Mouse (Mus musculus) kidney, embryonic 14.5 days (tissue): ENCODE results near the gene Tns1. TPM values are rescaled to one million over a fixed set of nuclear protein-coding genes. Genes with fewer than 3 reads are reported as not detected.

Experiments used
- ATAC-seq: fragments of 200-750 bp; cut with Nextera tagmentation; 2 replicates; pipeline ENCODE4 v1.8.0; 2017; ENCODE audit warnings: moderate number of reproducible peaks, mild to moderate bottlenecking, moderate TSS enrichment, moderate library complexity; ENCODE audit not compliant: low FRiP score, low TSS enrichment
- H3K27ac ChIP-seq: fragments of 300-500 bp; sonication (generic); 2 replicates; pipeline ENCODE4 v1.5.1; 2014; ENCODE audit warnings: low read depth, mild to moderate bottlenecking, low read length, moderate library complexity, mixed read lengths
- H3K27me3 ChIP-seq: fragments of 300-500 bp; sonication (generic); 2 replicates; pipeline ENCODE4 v1.6.1; 2014; ENCODE audit warnings: mild to moderate bottlenecking, low read length; ENCODE audit not compliant: control insufficient read depth, insufficient read depth
- H3K36me3 ChIP-seq: fragments of 300-500 bp; sonication (generic); 2 replicates; pipeline ENCODE4 v1.6.1; 2014; ENCODE audit warnings: low read length, mixed read lengths; ENCODE audit not compliant: control insufficient read depth, insufficient read depth
- H3K4me1 ChIP-seq: fragments of 300-500 bp; sonication (generic); 2 replicates; pipeline ENCODE4 v1.6.1; 2014; ENCODE audit warnings: low read length, mixed read lengths; ENCODE audit not compliant: control insufficient read depth, insufficient read depth
- H3K4me2 ChIP-seq: fragments of 300-500 bp; sonication (generic); replicated peaks from 2 replicates; pipeline ENCODE4 v1.6.1; 2014; ENCODE audit warnings: low read depth, mild to moderate bottlenecking, low read length
- H3K4me3 ChIP-seq: fragments of 300-500 bp; sonication (generic); 2 replicates; pipeline ENCODE4 v1.5.1; 2014; ENCODE audit warnings: mild to moderate bottlenecking, low read length
- H3K9ac ChIP-seq: fragments of 300-500 bp; sonication (generic); 2 replicates; pipeline ENCODE4 v1.6.1; 2014; ENCODE audit warnings: low read depth, mild to moderate bottlenecking, low read length, moderate library complexity
- H3K9me3 ChIP-seq: fragments of 300-500 bp; sonication (generic); 2 replicates; pipeline ENCODE4 v1.6.1; 2016; ENCODE audit warnings: low read length; ENCODE audit not compliant: control insufficient read depth
- WGBS: fragments of 180-500 bp; shearing (Covaris S2); extraction: QIAGEN DNeasy Blood & Tissue Kit; methylation state at CpG from one replicate; pipeline ENCODE4 v1.1.7; 2014; 5-methylcytosine and 5-hydroxymethylcytosine counted together
- polyA plus RNA-seq: library from polyadenylated mRNA; unstranded; fragments of >200 nt; fragmentation: Nextera tagmentation; extraction: Ambion mirVana; gene quantifications from 2 replicates; pipeline ENCODE4 v1.2.1, GENCODE M21; 2014

Tns1 gene
- polyA plus RNA-seq, 1 experiment from 2014 or later: 59.2 TPM

DNA sequence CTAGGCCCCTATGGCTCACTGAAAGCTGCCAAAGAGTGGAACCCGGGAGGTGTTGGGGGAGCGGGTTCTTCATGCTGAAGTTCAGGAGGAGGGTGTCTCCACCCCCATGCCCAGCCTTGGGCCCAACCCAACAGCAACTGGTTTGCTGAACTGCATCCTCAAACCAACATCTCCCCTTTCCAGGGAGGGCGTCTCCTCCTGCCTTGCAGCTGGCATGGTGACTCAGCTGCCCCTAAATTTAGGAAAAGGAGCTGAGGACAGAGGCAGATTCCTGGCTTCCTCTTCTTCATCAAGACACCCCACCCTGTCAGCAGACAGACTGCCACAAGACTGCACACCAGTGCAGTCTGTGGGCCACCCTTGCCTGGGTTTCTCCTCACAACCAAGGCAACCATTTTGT is 173.1 kb downstream of the Tns1 start:
- ATAC-seq: no peak
- peaks cover 26% of the 10 kb centered on the region for H3K36me3 ChIP-seq
- no peak overlapping the region for H3K27ac ChIP-seq
- no peaks in the 10 kb centered on the region for H3K27me3 ChIP-seq
- peaks cover 14% of the 10 kb centered on the region; the same call in 1 of the 2 replicates for H3K4me1 ChIP-seq
- no peak overlapping the region for H3K4me3 ChIP-seq
- 92% methylated on average over 3 of the region's 3 CpGs for WGBS
- H3K9ac ChIP-seq: no peak overlapping the region
- H3K4me2 ChIP-seq: no peak overlapping the region
- no peaks in the 10 kb centered on the region for H3K9me3 ChIP-seq

DNA sequence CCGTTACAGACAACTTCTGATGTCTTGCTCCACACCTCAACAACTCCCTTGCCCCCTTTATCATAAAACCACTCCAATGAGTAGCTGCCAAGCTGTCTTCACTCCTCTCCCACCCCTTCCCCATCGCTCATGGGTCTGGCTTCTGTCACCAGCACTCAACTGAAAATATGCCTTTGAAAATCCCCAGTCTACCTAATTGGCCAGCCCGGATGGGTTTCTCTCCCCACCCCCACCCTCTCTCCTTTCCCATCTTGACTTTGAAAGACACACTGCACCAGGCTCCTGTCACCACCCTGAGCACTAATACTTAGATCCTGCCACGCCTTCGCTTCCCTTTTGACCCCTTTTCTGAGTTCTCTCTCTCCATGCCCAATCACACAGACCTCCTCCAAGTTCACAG is 175.5 kb downstream of the Tns1 start:
- Histone ChIP-seq H3K4me2 (no peak overlapping the region), H3K4me1 (no peaks in the 10 kb centered on the region), H3K9ac (no peak overlapping the region), H3K27me3 (no peaks in the 10 kb centered on the region), H3K4me3 (no peak overlapping the region), H3K27ac (no peak overlapping the region), H3K36me3 (peaks cover 25% of the 10 kb centered on the region), H3K9me3 (no peaks in the 10 kb centered on the region)
- 67% methylated on average over 5 of the region's 5 CpGs for WGBS
- no peak for ATAC-seq

DNA sequence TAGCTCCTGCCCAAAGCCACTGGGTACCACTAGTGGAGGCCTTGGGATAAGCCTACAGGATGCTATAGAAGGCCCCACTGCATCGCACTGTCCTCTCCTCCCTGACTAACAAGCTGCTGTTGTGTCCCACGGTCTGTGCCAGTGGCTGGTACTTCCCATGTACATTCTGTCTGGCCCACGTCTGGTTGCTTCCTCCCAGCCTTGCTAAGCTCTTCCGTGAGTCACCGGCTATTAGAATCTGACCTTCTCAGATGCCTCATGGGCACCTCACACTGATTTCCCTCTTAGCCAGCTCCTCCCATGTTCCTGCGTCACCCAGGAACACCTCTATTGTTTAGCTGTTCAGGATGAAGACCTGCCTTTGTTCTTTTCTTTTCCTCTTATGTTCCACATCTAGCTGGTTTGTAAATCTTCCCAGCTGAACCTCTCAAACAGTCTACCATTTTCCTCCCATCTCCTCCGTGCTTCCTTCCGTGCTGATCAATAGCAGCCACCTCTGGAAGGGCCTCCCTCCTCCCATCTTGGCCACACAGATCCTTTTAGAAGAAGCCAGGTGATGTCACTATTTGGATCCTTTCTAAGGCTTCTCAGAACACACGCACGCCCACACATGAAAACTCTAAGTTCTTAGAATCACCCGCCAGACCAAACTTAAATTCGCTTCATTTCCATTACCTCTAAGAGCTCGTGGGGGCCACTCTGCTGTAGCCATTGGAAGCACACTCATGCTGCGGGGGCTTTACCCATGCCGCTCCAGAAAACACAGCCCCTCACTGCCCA is 176.5 kb downstream of the Tns1 start:
- no peak overlapping the region for H3K9ac ChIP-seq
- WGBS: 89% methylated on average over 15 of the region's 15 CpGs
- H3K9me3 ChIP-seq: no peaks in the 10 kb centered on the region
- H3K4me1 ChIP-seq: no peaks in the 10 kb centered on the region
- no peak for ATAC-seq
- no peak overlapping the region for H3K27ac ChIP-seq
- H3K36me3 ChIP-seq: peaks cover 16% of the 10 kb centered on the region
- no peak overlapping the region for H3K4me2 ChIP-seq
- H3K27me3 ChIP-seq: no peaks in the 10 kb centered on the region
- H3K4me3 ChIP-seq: no peak overlapping the region

DNA sequence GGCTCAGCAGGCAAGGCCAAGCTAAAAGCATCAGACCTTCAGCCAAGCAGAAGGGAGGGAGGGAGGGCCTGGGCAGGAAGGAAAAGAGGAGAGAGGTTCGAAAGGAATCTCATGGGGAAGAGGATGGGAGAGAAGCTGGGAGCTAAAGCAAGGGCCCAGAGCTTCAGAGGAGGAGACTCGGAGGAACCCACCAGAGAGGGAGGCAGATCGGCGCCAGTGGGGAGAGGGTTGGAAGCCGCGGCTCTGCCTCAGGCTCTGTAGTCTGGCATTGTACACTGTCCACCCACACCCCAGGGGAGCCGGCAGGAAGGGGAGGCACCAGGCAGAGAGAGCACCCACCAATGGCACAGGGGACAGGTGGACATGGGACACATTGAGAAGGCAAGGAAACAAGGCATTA is 177.5 kb downstream of the Tns1 start:
- no peak for ATAC-seq
- WGBS: 79% methylated on average over 7 of the region's 7 CpGs
- Histone ChIP-seq H3K27me3 (no peaks in the 10 kb centered on the region), H3K4me3 (no peak overlapping the region), H3K9ac (no peak overlapping the region), H3K4me2 (no peak overlapping the region), H3K4me1 (0 out of 2 replicates have a peak, but pooled peaks cover 6% of the 10 kb centered on the region), H3K27ac (no peak overlapping the region), H3K9me3 (no peaks in the 10 kb centered on the region), H3K36me3 (peaks cover 12% of the 10 kb centered on the region; the same call in 1 of the 2 replicates)

DNA sequence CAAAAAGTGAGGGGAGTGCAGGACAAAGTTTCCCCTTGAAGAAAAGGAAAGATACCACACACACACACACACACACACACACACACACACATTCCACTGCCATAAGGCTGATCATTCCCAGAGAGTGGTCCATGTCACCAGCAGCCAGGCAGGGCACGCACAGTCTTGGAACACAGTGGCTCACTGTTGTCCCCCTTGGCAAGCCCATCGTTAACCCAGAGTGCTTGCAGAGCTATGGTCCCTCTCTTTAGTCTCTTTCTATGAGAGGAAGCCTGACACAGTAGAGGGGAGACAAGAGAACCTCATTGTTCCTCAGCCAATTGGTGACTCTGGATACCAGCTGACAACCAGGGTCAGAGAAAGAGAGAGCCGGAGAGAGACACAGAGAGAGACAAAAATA is 179.9 kb downstream of the Tns1 start:
- Histone ChIP-seq H3K36me3 (peaks cover 11% of the 10 kb centered on the region; the same call in 1 of the 2 replicates), H3K4me2 (no peak overlapping the region), H3K27me3 (no peaks in the 10 kb centered on the region), H3K4me1 (0 out of 2 replicates have a peak, but pooled peaks cover 6% of the 10 kb centered on the region), H3K9ac (no peak overlapping the region), H3K4me3 (no peak overlapping the region), H3K9me3 (no peaks in the 10 kb centered on the region), H3K27ac (no peak overlapping the region)
- ATAC-seq: no peak
- 89% methylated on average over 3 of the region's 3 CpGs for WGBS

DNA sequence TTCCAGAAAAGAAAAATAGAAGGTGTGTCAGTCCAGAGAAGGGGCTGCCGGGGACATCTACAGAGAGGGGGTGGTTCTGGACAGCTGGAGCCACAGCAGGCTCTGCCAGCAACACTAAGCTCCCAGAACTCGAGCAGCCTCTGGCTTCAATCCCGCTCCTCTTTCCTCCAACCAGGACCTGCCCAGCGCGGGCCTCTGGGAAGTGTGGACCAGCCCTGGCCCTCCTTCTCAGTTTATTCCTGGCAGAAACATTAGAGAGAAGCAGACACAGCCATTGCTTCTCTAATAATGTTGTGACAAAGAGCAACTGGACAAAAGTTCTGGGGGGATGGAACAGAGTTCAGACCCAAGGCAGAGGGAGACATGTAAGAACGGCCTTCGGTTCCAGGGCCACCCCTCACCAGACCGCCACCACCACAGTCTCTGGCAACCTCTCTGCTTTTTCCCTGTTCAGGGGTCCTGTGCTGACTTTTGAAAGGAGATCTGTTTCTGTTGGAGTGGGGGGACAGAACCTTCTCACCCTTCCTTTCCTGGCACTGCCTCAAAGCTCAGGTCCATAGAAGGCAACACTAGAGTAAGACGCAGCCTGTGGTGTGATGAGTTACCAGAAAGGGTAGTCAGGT is 180.5 kb downstream of the Tns1 start:
- WGBS: 82% methylated on average over 9 of the region's 9 CpGs
- H3K9ac ChIP-seq: no peak overlapping the region
- no peak for ATAC-seq
- 0 out of 2 replicates have a peak, but pooled peaks cover 6% of the 10 kb centered on the region for H3K4me1 ChIP-seq
- H3K4me2 ChIP-seq: no peak overlapping the region
- no peak overlapping the region for H3K27ac ChIP-seq
- peaks cover 11% of the 10 kb centered on the region; the same call in 1 of the 2 replicates for H3K36me3 ChIP-seq
- H3K27me3 ChIP-seq: no peaks in the 10 kb centered on the region
- no peaks in the 10 kb centered on the region for H3K9me3 ChIP-seq
- H3K4me3 ChIP-seq: no peak overlapping the region

DNA sequence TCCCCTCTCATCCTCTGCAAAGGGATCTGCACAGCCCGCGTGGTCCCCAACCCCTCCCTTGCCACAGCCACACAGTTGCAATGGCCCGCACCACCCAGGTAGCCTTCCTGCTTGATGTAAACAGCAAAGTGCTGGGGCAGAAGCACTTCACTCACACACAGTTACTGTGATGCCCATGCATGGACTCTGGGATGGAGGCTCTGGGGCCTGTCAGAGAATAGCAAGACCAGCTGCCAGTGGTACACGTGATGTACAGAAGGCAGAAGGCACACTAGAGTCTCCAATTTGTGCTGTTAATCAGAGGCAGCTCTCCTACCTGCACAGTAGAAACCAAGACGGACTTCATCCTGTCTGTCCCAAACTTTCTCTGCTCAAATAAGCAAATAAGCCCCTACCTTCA is 181.0 kb downstream of the Tns1 start:
- Histone ChIP-seq H3K9me3 (no peaks in the 10 kb centered on the region), H3K36me3 (peaks cover 11% of the 10 kb centered on the region; the same call in 1 of the 2 replicates), H3K4me1 (0 out of 2 replicates have a peak, but pooled peaks cover 6% of the 10 kb centered on the region), H3K4me2 (no peak overlapping the region), H3K9ac (no peak overlapping the region), H3K4me3 (no peak overlapping the region), H3K27ac (no peak overlapping the region), H3K27me3 (no peaks in the 10 kb centered on the region)
- no peak for ATAC-seq
- 86% methylated on average over 5 of the region's 5 CpGs for WGBS

DNA sequence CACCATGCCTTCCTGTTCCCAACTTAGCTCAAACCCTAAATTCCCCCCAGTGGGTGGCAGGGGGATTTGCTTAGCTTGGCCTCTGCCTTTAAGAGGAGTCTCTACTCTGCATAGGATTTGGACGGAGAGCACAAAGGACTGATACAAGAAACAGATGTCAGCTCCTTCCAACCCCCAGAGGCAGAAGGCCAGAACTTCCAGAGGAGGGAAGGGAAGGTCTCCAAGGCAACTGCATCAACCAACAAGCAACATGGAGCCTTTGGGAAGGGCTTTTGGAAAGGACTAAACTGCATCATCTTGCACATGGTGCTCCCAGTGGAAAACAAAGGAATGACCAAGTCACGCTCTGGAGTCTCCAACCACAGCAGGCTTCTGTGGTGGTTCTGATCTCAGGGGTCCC is 182.0 kb downstream of the Tns1 start:
- Histone ChIP-seq H3K27ac (no peak overlapping the region), H3K9me3 (no peaks in the 10 kb centered on the region), H3K36me3 (peaks cover 11% of the 10 kb centered on the region; the same call in 1 of the 2 replicates), H3K27me3 (no peaks in the 10 kb centered on the region), H3K4me2 (no peak overlapping the region), H3K4me3 (no peak overlapping the region), H3K9ac (no peak overlapping the region), H3K4me1 (0 out of 2 replicates have a peak, but pooled peaks cover 6% of the 10 kb centered on the region)
- no peak for ATAC-seq
- 75% methylated on average over 2 of the region's 2 CpGs for WGBS

DNA sequence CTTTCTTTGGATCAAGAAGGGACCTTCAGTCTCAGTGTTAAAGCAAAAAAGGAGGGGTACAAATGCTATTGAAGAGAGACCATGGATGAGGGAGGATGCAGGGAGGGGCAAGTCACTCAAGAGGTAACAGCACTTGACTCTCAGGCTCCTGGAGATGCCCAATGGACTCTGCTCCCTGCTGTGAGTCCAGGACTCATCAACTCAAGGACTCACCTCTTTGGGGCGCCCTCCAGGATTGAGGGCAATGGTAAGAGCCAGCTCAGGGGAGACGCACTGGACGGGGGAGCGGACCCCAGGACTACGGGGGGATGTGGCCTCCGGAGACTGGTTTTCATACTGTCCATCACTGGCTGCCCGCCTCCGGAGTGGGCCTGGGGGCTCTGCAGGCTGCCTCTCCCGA is 182.6 kb downstream of the Tns1 start:
- no peak for ATAC-seq
- Histone ChIP-seq H3K4me3 (no peak overlapping the region), H3K4me2 (no peak overlapping the region), H3K27ac (no peak overlapping the region), H3K27me3 (no peaks in the 10 kb centered on the region), H3K9ac (no peak overlapping the region), H3K9me3 (no peaks in the 10 kb centered on the region), H3K4me1 (0 out of 2 replicates have a peak, but pooled peaks cover 6% of the 10 kb centered on the region), H3K36me3 (peaks cover 12% of the 10 kb centered on the region; the same call in 1 of the 2 replicates)
- 87% methylated on average over 9 of the region's 9 CpGs for WGBS
